Mouse (Mus musculus): Measurements from ENCODE around the gene Coro6.

Gene Coro6

DNA sequence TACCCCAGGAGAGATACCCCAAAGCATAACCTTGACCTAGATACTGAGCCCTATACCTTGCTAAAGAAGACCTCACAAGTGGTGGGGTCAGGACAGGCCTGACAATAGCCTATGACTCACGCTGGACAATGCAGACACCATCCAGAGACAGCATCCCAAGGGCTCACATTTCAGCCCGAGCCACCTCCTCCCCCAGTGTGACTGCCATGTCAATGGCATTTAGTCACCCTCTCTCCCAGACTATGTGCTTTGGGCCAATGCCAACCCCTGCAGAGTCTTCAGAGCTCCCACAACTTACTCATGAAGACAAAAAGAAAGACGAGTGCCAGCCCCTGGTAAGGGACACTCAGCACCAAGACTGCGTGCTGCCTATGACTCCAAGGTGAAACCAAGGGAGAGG, 2.5 kb downstream of the Coro6 start:
- CTCF ChIA-PET = no interaction called here

DNA sequence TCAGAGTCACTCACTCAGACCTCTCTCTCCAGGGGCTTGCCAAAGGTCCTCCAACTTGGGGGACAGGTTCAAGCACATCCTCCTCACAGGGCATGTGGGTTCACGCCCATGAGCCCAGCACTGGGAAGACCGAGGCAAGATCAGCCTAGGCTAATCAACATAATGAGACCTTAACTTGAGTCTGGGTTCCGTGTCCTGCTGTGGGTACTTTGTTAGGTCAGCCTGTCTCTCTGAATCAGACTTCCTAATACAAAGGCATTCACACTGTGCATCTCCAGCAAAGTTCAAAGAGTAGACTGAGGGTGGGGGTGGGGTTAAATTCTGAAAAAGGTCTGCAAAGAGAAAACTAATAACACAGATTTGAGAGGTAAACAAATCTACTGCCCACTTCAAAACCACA, 2.9 kb downstream of the Coro6 start:
- CTCF ChIA-PET = no interaction called here

DNA sequence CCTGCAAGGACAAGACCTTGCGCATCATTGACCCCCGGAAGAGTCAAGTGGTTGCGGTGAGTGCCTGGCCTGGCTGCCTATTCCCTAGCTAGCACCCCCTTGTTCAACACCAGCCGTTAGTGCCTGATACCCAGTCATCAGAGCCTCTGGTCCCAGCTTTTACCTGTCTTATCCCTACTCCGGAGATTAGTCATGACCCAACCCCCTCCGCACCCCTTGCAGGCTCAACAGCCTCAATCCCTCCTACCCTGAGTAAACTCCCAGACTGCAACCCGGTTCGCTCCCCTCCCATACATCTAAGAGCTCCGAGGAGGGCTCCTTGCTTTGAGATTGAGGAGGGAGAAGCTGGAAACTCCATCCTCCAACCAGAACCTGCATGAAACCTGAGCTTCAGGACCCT, 4.3 kb downstream of the Coro6 start:
- CTCF ChIA-PET = interaction anchor here (0.7 kb wide), 1 partner anchor 72 kb away, joined by 3 read pairs; no protein-coding TSS in a partner anchor

DNA sequence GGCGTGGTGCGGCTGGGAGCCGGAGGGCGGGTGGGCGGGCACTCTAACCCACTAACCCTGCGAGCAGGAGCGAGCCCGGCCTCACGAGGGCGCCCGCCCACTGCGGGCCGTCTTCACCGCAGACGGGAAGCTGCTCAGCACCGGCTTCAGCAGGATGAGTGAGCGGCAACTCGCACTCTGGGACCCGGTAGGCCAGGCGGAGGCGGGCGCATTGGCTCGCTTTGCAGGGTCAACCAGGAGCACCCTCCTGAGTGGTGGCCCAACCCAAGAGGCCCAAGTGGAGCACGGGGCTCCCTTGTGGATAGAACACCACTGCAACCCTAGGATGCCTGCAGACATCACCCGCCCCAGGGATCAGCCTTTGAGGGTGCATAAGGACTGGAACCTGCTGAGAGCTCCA, 4.9 kb downstream of the Coro6 start:
- CTCF ChIA-PET = interaction anchor here (0.7 to 1.0 kb wide), 3 partner anchors 10 to 71 kb away, joined by 3 to 4 read pairs (median 3); no protein-coding TSS in a partner anchor

- CTCF ChIA-PET = interaction anchor here (1.0 kb wide), 2 partner anchors 9 to 35 kb away, joined by 3 to 4 read pairs; no protein-coding TSS in a partner anchor
These were observed 5.6 kb downstream of the Coro6 start for GRCm38 (mm10) chr11:77467784-77468183.

GRCm38 (mm10) chr11:77468397-77468796, 6.2 kb downstream of the Coro6 start:
- CTCF ChIA-PET = interaction anchor here (1.0 kb wide), 2 partner anchors 9 to 35 kb away, joined by 3 to 4 read pairs; no protein-coding TSS in a partner anchor

- CTCF ChIA-PET = no interaction called here
These were observed 9.2 kb downstream of the Coro6 start for GRCm38 (mm10) chr11:77471407-77471806.

GRCm38 (mm10) chr11:77472775-77473174, 10.6 kb downstream of the Coro6 start:
- CTCF ChIA-PET = no interaction called here

DNA sequence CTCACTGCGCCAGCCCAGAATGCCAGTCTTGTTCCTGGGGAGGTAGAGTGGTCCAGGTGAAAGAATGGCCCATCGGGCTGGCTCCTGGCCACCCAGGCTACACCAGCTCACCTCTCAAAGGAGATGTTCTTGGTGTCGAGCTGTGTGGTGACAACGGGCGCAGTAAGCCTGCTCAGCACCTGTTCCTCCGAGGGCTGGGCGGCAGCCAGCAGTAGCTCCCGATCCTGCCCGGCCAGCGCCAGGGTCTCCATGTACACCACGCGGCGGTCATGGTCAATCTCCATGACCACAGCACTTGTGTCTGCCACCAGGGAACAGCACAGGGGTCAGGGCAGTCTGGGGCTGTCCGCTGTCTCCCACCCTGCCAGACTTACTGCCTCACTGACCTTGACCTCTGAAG, 14.0 kb downstream of the Coro6 start:
- CTCF ChIA-PET = no interaction called here

GRCm38 (mm10) chr11:77476895-77477294, 14.7 kb downstream of the Coro6 start:
- CTCF ChIA-PET = interaction anchor here (1.3 kb wide), 1 partner anchor 9 kb away, joined by 4 read pairs; no protein-coding TSS in a partner anchor

- CTCF ChIA-PET = no interaction called here
These were observed 20.8 kb downstream of the Coro6 start for GRCm38 (mm10) chr11:77483043-77483442.

DNA sequence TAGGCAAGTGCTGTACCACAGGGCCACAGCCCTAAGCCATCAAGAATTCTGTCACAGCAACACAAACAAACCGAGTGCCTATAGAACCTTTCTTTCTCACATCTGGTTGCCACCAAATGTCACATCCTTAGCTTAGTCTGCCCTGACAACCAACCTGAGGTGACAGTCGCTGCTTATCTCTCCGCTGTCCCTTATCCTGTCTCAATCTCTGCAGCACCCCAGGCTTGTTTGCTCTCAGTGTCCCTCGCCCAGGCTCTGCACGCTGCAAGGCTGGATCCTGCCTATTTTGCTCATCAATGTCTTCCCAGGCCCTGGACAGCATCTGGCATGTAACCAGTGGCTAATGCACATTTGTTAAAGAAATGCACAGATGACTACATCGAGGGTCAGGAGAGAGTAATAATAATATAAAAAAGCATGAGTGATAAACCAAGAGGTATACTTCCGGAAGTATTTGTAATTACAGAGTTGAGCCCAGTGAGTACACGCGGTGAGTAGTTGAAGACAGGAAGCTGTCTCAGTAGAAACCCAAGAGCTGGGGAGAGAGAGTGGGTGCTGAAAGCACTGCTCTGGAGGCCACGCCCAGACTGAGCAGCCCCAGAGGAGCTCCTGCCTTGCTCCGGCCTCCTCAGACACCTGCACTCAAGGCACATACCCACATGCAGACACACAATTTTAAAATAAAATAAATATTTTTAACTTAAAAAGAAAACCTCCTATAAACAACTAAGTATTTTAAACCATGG, 21.5 kb downstream of the Coro6 start:
- CTCF ChIA-PET = interaction anchor here (0.7 kb wide), 1 partner anchor 54 kb away, joined by 3 read pairs; no protein-coding TSS in a partner anchor

DNA sequence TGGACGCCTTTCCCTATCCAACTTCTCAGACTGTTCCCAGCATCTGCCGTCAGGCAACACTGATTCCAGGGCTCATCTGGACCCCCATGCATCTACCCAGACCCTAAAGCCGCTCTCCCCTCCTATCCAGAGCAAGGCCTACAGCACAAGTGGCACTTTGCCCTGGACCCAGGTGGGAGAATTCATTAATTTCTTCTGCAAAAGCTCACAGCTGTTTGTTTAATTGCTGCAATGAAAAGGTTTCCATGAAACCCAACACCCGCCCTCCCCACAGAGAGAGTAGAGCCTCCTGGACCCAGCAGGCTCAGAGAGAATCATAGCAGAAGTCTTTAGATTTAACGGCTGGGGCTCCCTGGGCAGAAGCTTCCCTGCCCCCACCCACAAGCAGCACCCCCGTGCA, 23.0 kb downstream of the Coro6 start:
- CTCF ChIA-PET = no interaction called here

DNA sequence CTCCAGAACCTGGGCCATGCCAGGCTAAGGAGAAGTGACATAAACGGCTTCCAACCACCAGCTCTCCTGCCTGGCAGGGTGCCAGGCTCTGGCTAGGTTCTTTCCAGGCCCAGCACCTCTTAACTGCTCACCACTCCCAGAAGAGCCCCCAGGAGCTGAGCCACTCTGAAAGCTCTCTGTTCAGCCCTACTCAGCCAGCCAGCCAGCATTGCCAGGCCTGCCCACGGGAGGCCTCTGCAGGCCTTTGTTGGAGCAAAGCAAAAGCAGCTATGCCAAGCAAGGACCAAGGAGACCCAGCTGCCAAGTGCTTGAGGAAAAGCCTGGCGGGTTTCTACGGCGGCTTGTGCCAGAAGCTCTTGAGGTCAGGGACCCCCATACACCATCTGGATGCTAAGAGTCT, 24.6 kb downstream of the Coro6 start:
- CTCF ChIA-PET = no interaction called here

DNA sequence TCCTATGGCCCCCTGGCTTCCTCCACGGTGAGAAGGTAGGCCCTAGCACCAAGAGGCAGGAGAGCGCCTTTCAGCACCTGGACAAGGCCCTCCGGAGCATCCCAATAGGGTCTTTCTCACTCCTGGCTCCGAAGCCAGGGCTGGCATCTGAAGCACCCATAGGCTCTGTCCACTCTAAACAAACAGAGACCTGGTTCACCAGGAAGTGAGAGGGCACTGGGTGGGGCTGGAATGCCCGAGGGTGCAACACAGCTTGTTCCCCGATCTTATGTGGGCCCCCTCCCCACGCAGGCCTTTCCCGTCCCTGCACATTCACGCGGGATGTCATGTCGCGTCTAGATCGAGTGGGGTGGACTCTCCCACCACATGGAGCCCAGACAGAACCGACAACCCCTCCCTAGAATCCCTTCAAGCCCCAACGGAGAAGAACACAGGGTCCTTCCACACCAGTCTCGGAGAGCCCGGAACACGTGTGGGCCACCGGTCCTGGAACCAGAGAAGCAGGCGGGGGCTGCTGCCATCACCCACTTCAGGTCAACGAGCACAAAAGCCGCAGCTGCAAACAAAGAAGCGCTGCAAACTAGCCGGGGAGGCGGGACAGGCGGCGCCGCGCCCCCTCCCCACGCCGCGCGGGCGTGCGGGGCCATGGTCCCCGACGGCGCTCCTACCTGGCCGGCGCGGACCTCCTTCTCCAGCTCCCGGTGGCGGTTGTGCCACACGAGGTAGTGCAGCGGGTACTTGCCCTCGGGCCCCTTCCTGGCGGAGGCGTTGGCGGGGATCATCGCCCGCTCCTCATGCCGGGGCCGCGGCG, 26.8 kb downstream of the Coro6 start:
- CTCF ChIA-PET = interaction anchor here (0.6 kb wide), 1 partner anchor 185 kb away, joined by 3 read pairs; no protein-coding TSS in a partner anchor

GRCm38 (mm10) chr11:77489591-77490235, 27.5 kb downstream of the Coro6 start, which contains the start of gene Ankrd13b:
Ankrd13b (minus strand) TSS chr11:77489678.
- CTCF ChIA-PET = interaction anchor here (1.0 kb wide), 1 partner anchor 10 kb away, joined by 3 read pairs; no protein-coding TSS in a partner anchor

GRCm38 (mm10) chr11:77490451-77490850, 28.2 kb downstream of the Coro6 start:
- CTCF ChIA-PET = interaction anchor here (1.0 kb wide), 1 partner anchor 9 kb away, joined by 3 read pairs; no protein-coding TSS in a partner anchor

- CTCF ChIA-PET = interaction anchor here (1.4 kb wide), 1 partner anchor 24 kb away, joined by 4 read pairs; the partner anchor contains the start of genes Abhd15 and Trp53i13
These were observed 28.9 kb downstream of the Coro6 start for GRCm38 (mm10) chr11:77491123-77491501.

DNA sequence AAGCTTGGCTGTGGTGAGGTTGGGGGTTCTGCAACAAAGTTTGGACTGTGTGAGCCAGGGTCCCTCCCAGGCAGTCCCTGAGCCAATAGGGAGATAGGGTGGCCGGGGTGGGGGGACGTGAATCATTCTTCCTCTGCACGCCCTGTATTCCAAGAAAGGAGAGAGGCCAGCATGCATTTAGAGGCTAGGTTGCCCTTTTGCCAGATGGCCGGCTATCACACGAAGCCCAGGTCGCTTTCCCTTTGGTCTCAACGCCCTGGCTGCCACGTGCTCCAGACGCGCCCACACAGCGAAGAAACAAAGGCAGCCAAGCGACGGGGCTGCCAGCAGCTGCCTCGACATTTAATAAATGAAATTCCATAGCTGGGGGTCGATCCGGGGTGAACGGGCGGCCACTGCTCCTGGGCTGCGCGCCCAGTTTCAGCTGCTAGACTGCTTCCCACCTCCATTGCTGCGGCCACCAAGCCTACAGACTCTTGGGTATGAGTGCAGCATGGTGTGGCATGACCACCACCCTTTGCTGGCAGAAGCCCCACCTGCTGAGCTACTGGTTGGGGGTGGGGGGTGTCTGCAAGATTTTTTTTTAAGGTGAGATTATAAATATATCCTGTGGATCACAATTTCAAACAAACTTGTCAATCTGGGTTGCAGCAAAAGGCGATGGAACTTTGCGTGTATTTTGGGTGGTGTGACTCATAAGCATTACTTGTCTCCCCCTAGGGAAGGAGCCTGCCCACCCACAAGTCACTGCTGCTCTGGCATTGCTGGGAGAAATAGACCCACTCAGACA, 29.5 kb downstream of the Coro6 start:
- CTCF ChIA-PET = interaction anchor here (0.6 to 1.4 kb wide), 3 partner anchors 24 to 117 kb away, joined by 3 to 4 read pairs (median 3); partner anchors contain the start of genes Abhd15 and Trp53i13

DNA sequence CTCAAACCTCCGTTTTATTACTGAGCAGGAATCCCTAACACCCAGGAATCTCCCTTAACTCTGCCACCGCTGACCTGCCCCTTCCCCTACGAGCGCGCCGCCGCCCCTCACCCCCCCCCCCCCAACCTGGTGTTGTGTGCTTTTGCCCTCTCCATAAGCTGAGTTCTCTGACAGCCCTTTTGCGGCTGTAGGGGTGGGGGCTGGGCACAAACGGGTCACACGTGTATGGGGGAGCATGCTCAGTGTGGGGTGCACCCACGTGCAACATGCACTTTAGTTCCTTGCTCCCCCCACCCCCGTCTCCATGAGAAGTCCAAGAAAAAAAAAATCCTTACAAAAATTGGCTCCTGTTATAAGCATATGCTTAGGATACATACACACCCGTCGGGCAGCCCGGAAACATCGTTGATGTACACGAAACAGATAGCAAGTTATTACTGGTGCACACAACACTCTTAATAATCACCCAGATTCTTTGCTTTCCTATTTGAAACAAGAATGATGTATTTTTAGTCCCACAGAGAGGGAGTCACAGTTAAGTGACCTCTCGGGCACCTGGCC, 30.2 kb downstream of the Coro6 start:
- CTCF ChIA-PET = interaction anchor here (0.6 to 1.4 kb wide), 2 partner anchors 23 to 27 kb away, joined by 3 to 4 read pairs; partner anchors contain the start of genes Abhd15 and Trp53i13
